Mouse (Mus musculus): ENCODE measurements around the gene Lyzl4. TPM values are rescaled to one million over a fixed set of nuclear protein-coding genes. Genes with fewer than 3 reads are reported as not detected.

Lyzl4 gene
- total and polyA plus RNA-seq, 3 experiments, result not detected

- no peak overlapping the region for H3K4me2 ChIP-seq (ENCODE audit: insufficient read depth, low read depth, poor library complexity, severe bottlenecking)
- H3K4me3 ChIP-seq (replicated peaks in 1 of 3; ENCODE audit: low read depth in 2 of 3, low read length in 2 of 3, poor library complexity in 1 of 3), result no peak overlapping the region
- H3K27me3 ChIP-seq (replicated peaks), result peaks cover 3% of the 10 kb centered on the region
- H3K36me3 ChIP-seq (replicated peaks in 1 of 2; ENCODE audit: control insufficient read depth in 1 of 2, insufficient read depth in 1 of 2, low read length in 1 of 2), result no peaks in the 10 kb centered on the region
- DNase-seq (ENCODE audit: extremely low read depth), result no peak
- no peak for TF ChIP-seq MAZ (IDR thresholded peaks at IDR 0.05; ENCODE audit: low read depth, low read length)
- no peak for TF ChIP-seq MEF2A (IDR thresholded peaks at IDR 0.05; ENCODE audit: borderline replicate concordance, low read depth, low read length)
- no peak for TF ChIP-seq BHLHE40 (IDR thresholded peaks at IDR 0.05; ENCODE audit: low read depth, low read length)
- no peak for TF ChIP-seq CTCF (conservative IDR thresholded peaks at IDR 0.05 in 1 of 2, IDR thresholded peaks at IDR 0.05 in 1 of 2; ENCODE audit: low read depth in 2 of 2, low read length in 2 of 2)
- no peak for TF ChIP-seq ZMIZ1 (IDR thresholded peaks at IDR 0.05; ENCODE audit: low read depth, low read length)
- no peak for TF ChIP-seq NRF1 (IDR thresholded peaks at IDR 0.05; ENCODE audit: low read depth, low read length)
- TF ChIP-seq CHD1 (IDR thresholded peaks at IDR 0.05; ENCODE audit: low read depth, low read length), result no peak
- no peak for TF ChIP-seq UBTF (IDR thresholded peaks at IDR 0.05; ENCODE audit: low read depth, low read length)
- TF ChIP-seq NELFE (IDR thresholded peaks at IDR 0.05; ENCODE audit: low read depth, low read length), result no peak
- no peak for TF ChIP-seq MAFK (IDR thresholded peaks at IDR 0.05; ENCODE audit: insufficient replicate concordance, low read length)
- TF ChIP-seq TCF12 (IDR thresholded peaks at IDR 0.05; ENCODE audit: low read depth, low read length), result no peak
- TF ChIP-seq JUN (IDR thresholded peaks at IDR 0.05; ENCODE audit: insufficient read depth, low read depth, low read length), result no peak
- TF ChIP-seq MAX (IDR thresholded peaks at IDR 0.05; ENCODE audit: low read length), result no peak
- TF ChIP-seq HCFC1 (IDR thresholded peaks at IDR 0.05; ENCODE audit: low read depth, low read length), result no peak
- TF ChIP-seq ZC3H11A (IDR thresholded peaks at IDR 0.05; ENCODE audit: low read depth, low read length), result no peak
- no peak for TF ChIP-seq POLR2AphosphoS2 (IDR thresholded peaks at IDR 0.05; ENCODE audit: low read depth, low read length)
- no peak for TF ChIP-seq SIN3A (IDR thresholded peaks at IDR 0.05; ENCODE audit: low read length)
- no peak for TF ChIP-seq IRF4 (IDR thresholded peaks at IDR 0.05; ENCODE audit: low read depth, low read length)
- TF ChIP-seq ZKSCAN1 (IDR thresholded peaks at IDR 0.05; ENCODE audit: borderline replicate concordance, low read depth, low read length), result no peak
- TF ChIP-seq ZNF384 (IDR thresholded peaks at IDR 0.05; ENCODE audit: low read depth, low read length), result no peak
- no peaks in the 10 kb centered on the region for H3K79me2 ChIP-seq (replicated peaks; ENCODE audit: control insufficient read depth, extremely low read depth, insufficient read depth, poor library complexity, severe bottlenecking)
- dilution Hi-C loops (cut with MboI; ENCODE audit: extremely low pct_ligation_motif_present, extremely low pct_unique_long_range_greater_than_20kb, low sequenced_read_pairs) (no loop called here), in situ Hi-C loops (cut with MboI; ENCODE audit: low pct_ligation_motif_present, low pct_unique_long_range_greater_than_20kb, low sequenced_read_pairs) (loop anchor here (10.0 kb wide), 1 partner anchor 369 kb away; no protein-coding TSS in a partner anchor)
- H3K9me3 ChIP-seq (replicated peaks; ENCODE audit: low read length), result peaks cover 16% of the 10 kb centered on the region
- H3K4me1 ChIP-seq (ENCODE audit: control insufficient read depth in 1 of 2, insufficient read depth in 2 of 2), result peaks cover 9 to 24% of the 10 kb centered on the region in 2 experiments
- H3K9ac ChIP-seq (ENCODE audit: insufficient read depth, low read depth), result no peak overlapping the region
- no peak overlapping the region for H3K27ac ChIP-seq (ENCODE audit: insufficient read depth, low read depth)
These were observed 27.6 kb downstream of the Lyzl4 start for GRCm38 (mm10) chr9:121614241-121614757.

GRCm38 (mm10) chr9:121613192-121613591 lies 28.7 kb downstream of the Lyzl4 start:
- Histone ChIP-seq H3K36me3 (replicated peaks in 1 of 2; ENCODE audit: control insufficient read depth in 1 of 2, insufficient read depth in 1 of 2, low read length in 1 of 2) (no peaks in the 10 kb centered on the region), H3K27ac (ENCODE audit: insufficient read depth, low read depth) (no peak overlapping the region), H3K9ac (ENCODE audit: insufficient read depth, low read depth) (no peak overlapping the region), H3K4me3 (replicated peaks in 1 of 3; ENCODE audit: low read depth in 2 of 3, low read length in 2 of 3, poor library complexity in 1 of 3) (no peak overlapping the region), H3K79me2 (replicated peaks; ENCODE audit: control insufficient read depth, extremely low read depth, insufficient read depth, poor library complexity, severe bottlenecking) (no peaks in the 10 kb centered on the region), H3K4me1 (ENCODE audit: control insufficient read depth in 1 of 2, insufficient read depth in 2 of 2) (peaks cover 9 to 28% of the 10 kb centered on the region in 2 experiments), H3K9me3 (replicated peaks; ENCODE audit: low read length) (peaks cover 16% of the 10 kb centered on the region), H3K27me3 (replicated peaks) (peaks cover 3% of the 10 kb centered on the region), H3K4me2 (ENCODE audit: insufficient read depth, low read depth, poor library complexity, severe bottlenecking) (no peak overlapping the region)
- in situ Hi-C loops (cut with MboI; ENCODE audit: low pct_ligation_motif_present, low pct_unique_long_range_greater_than_20kb, low sequenced_read_pairs), result loop anchor here (10.0 kb wide), 1 partner anchor 368 kb away; no protein-coding TSS in a partner anchor
- DNase-seq (ENCODE audit: extremely low read depth), result no peak
- no peak for TF ChIP-seq KAT2A (IDR thresholded peaks at IDR 0.05; ENCODE audit: insufficient replicate concordance, low read length)
- TF ChIP-seq CHD2 (IDR thresholded peaks at IDR 0.05; ENCODE audit: low read length), result no peak
- TF ChIP-seq MEF2A (IDR thresholded peaks at IDR 0.05; ENCODE audit: borderline replicate concordance, low read depth, low read length), result no peak
- TF ChIP-seq SMC3 (IDR thresholded peaks at IDR 0.05; ENCODE audit: low read depth, low read length), result no peak
- TF ChIP-seq MAFK (IDR thresholded peaks at IDR 0.05; ENCODE audit: insufficient replicate concordance, low read length), result no peak
- TF ChIP-seq POLR2A (IDR thresholded peaks at IDR 0.05; ENCODE audit: low read depth, low read length), result no peak
- no peak for TF ChIP-seq MYC (IDR thresholded peaks at IDR 0.05; ENCODE audit: low read depth, low read length)
- TF ChIP-seq USF1 (IDR thresholded peaks at IDR 0.05; ENCODE audit: low read depth, low read length), result no peak
- TF ChIP-seq MAZ (IDR thresholded peaks at IDR 0.05; ENCODE audit: low read depth, low read length), result no peak
- no peak for TF ChIP-seq IRF4 (IDR thresholded peaks at IDR 0.05; ENCODE audit: low read depth, low read length)
- TF ChIP-seq TCF12 (IDR thresholded peaks at IDR 0.05; ENCODE audit: low read depth, low read length), result no peak
- no peak for TF ChIP-seq USF2 (conservative IDR thresholded peaks at IDR 0.05; ENCODE audit: low read depth, low read length)
- no peak for TF ChIP-seq CHD1 (IDR thresholded peaks at IDR 0.05; ENCODE audit: low read depth, low read length)
- dilution Hi-C loops (cut with MboI; ENCODE audit: extremely low pct_ligation_motif_present, extremely low pct_unique_long_range_greater_than_20kb, low sequenced_read_pairs), result no loop called here
